Mouse (Mus musculus) brain, embryonic 14.5 days (tissue): Measurements from ENCODE around the gene Saxo1.

Experiments
- CTCF ChIP-seq: fragments of 200-500 bp; IDR thresholded peaks from 2 replicates; pipeline ENCODE4 v1.5.1; 2012; ENCODE audit warnings: inconsistent platforms, mild to moderate bottlenecking, moderate library complexity, borderline replicate concordance; ENCODE audit not compliant: insufficient read depth, insufficient read length; ENCODE audit errors: extremely low read depth
- POLR2A ChIP-seq: fragments of 200-500 bp; IDR thresholded peaks from 2 replicates; pipeline ENCODE4 v1.6.1; 2012; ENCODE audit warnings: mild to moderate bottlenecking, inconsistent platforms, borderline replicate concordance; ENCODE audit not compliant: poor library complexity, insufficient read depth, insufficient read length, severe bottlenecking; ENCODE audit errors: extremely low read depth

- TF ChIP-seq CTCF: no peak
- no peak for TF ChIP-seq POLR2A
Measured at GRCm38 (mm10) chr4:86483686-86484085, 74.4 kb downstream of the Saxo1 start.
